Mouse (Mus musculus): Measurements from ENCODE around the gene Hpd. TPM values are rescaled to one million over a fixed set of nuclear protein-coding genes. Genes with fewer than 3 reads are reported as not detected.

Hpd gene
- polyA plus RNA-seq, 1 experiment from 2014 or later, result not detected

Other genes starting within 250 kb of the Hpd start
- gene Kdm2b, start 192.9 kb downstream of the Hpd start, polyA plus RNA-seq (2015; fragmentation: Nextera tagmentation; extraction: Ambion mirVana), result 29.6 and 31.8 TPM in 2 replicates
- gene Orai1, start 167.7 kb downstream of the Hpd start, polyA plus RNA-seq (2015; fragmentation: Nextera tagmentation; extraction: Ambion mirVana), result 16.1 and 17.3 TPM in 2 replicates
- 0.58 and 0.60 TPM in 2 replicates for gene Morn3, start 135.7 kb downstream of the Hpd start, polyA plus RNA-seq (2015; fragmentation: Nextera tagmentation; extraction: Ambion mirVana)
- gene Tmem120b, start 114.3 kb downstream of the Hpd start, polyA plus RNA-seq (2015; fragmentation: Nextera tagmentation; extraction: Ambion mirVana), result 33.2 and 35.9 TPM in 2 replicates
- gene Rhof, start 50.0 kb downstream of the Hpd start, polyA plus RNA-seq (2015; fragmentation: Nextera tagmentation; extraction: Ambion mirVana), result 10.4 and 11.1 TPM in 2 replicates
- gene Setd1b, start 40.5 kb downstream of the Hpd start, polyA plus RNA-seq (2015; fragmentation: Nextera tagmentation; extraction: Ambion mirVana), result 8.0 and 11.3 TPM in 2 replicates
- 77.6 and 94.1 TPM in 2 replicates for gene Psmd9, start 13.3 kb downstream of the Hpd start, polyA plus RNA-seq (2015; fragmentation: Nextera tagmentation; extraction: Ambion mirVana)
- 0.36 and 0.56 TPM in 2 replicates for gene Wdr66, start 69.4 kb upstream of the Hpd start, polyA plus RNA-seq (2015; fragmentation: Nextera tagmentation; extraction: Ambion mirVana)
- gene Bcl7a, start 161.1 kb upstream of the Hpd start, polyA plus RNA-seq (2015; fragmentation: Nextera tagmentation; extraction: Ambion mirVana), result 17.6 and 21.5 TPM in 2 replicates
- gene Mlxip, start 212.1 kb upstream of the Hpd start, polyA plus RNA-seq (2015; fragmentation: Nextera tagmentation; extraction: Ambion mirVana), result 7.3 and 8.2 TPM in 2 replicates